Mouse (Mus musculus): ENCODE data around the gene Tmem165. TPM values are rescaled to one million over a fixed set of nuclear protein-coding genes. Genes with fewer than 3 reads are reported as not detected.

Gene Tmem165
- polyA plus RNA-seq, 1 experiment: not detected

DNA sequence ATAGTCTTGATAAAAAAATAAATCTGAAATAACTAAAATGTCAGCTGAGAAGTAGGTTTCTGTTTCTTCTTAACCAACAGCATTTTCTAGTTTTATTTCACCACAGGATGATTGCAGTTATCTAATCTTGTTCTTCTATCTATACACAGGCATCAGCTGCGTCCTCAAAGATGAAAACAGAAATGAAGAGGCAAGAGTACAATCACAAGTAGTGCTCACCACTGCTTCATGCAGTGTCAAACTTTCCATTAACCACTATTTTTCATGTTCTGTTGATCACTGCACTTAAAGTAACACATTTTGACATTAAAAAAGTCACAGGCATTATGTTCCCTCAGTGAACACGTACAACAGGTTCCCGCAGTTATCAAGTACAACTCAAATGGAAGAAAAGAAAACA is 67.3 kb downstream of the Tmem165 start:
- H3K27ac ChIP-seq (ENCODE audit: insufficient read depth, low read depth, low read length): no peak overlapping the region
- TF ChIP-seq CTCF (IDR thresholded peaks at IDR 0.05; ENCODE audit: insufficient read depth, low read depth, low read length) (no peak), POLR2A (IDR thresholded peaks at IDR 0.05; ENCODE audit: insufficient read depth, low read depth, low read length) (no peak)
- 95% methylated on average over 3 of the region's 3 CpGs for WGBS
- H3K4me1 ChIP-seq (ENCODE audit: control insufficient read depth, insufficient read depth, low read length): no peaks in the 10 kb centered on the region
- no peak overlapping the region for H3K4me3 ChIP-seq (ENCODE audit: insufficient read depth, low read depth, low read length)

Other genes starting within 250 kb of the Tmem165 start
- not detected in 2 replicates for gene Kdr, start 205.4 kb upstream of the Tmem165 start, polyA plus RNA-seq (2012; ENCODE audit: insufficient read depth, insufficient read length, low replicate concordance, missing spikeins)
- gene Srd5a3, start 43.6 kb upstream of the Tmem165 start, polyA plus RNA-seq (2012; ENCODE audit: insufficient read depth, insufficient read length, low replicate concordance, missing spikeins): not detected in 2 replicates
- not detected in 2 replicates for gene Clock, start 120.9 kb downstream of the Tmem165 start, polyA plus RNA-seq (2012; ENCODE audit: insufficient read depth, insufficient read length, low replicate concordance, missing spikeins)
- gene Pdcl2, start 147.3 kb downstream of the Tmem165 start, polyA plus RNA-seq (2012; ENCODE audit: insufficient read depth, insufficient read length, low replicate concordance, missing spikeins): not detected in 2 replicates
- gene Nmu, start 179.9 kb downstream of the Tmem165 start, polyA plus RNA-seq (2012; ENCODE audit: insufficient read depth, insufficient read length, low replicate concordance, missing spikeins): not detected in 2 replicates